Mouse (Mus musculus) erythroid progenitor cell, adult 5-6 weeks (primary cell): ENCODE data around the gene Mbtd1. TPM values are rescaled to one million over a fixed set of nuclear protein-coding genes. Genes with fewer than 3 reads are reported as not detected.

Experiments used
- ATAC-seq: replicated peaks from 2 replicates; pipeline ENCODE4 v1.8.0; 2016; ENCODE audit warnings: moderate number of reproducible peaks, mild to moderate bottlenecking, moderate TSS enrichment, inconsistent platforms; ENCODE audit not compliant: poor library complexity, low FRiP score, severe bottlenecking
- total RNA-seq, 2 experiments: library from RNA; stranded (forward) in 1 of 2; stranded (reverse) in 1 of 2; fragments of 150-400 nt in 1 of 2; fragments of 186-747, 209-891 nt in 1 of 2; gene quantifications; 2 replicates each; pipeline versions ENCODE4 v1.2.3 to v1.2.4; 2015 to 2017; ENCODE audit warnings: low replicate concordance in 2 of 2

Mbtd1 gene
- total RNA-seq, 2 experiments from 2014 or later, result 13.4 to 16.3 TPM

GRCm38 (mm10) chr11:93979502-93980049, 93.9 kb downstream of the Mbtd1 start:
- ATAC-seq, result no peak

- no peak for ATAC-seq
These were observed 99.0 kb downstream of the Mbtd1 start for GRCm38 (mm10) chr11:93984619-93985018.

GRCm38 (mm10) chr11:93985265-93985664, 99.6 kb downstream of the Mbtd1 start:
- no peak for ATAC-seq

- 0 out of 2 replicates have a peak, but pooled peaks have one; percentile 58 for ATAC-seq
These were observed 100.6 kb downstream of the Mbtd1 start for GRCm38 (mm10) chr11:93986298-93986697.

- no peak for ATAC-seq
These were observed 101.4 kb downstream of the Mbtd1 start for GRCm38 (mm10) chr11:93987026-93987425.

GRCm38 (mm10) chr11:93987625-93988327, 102.1 kb downstream of the Mbtd1 start:
- ATAC-seq, result no peak

GRCm38 (mm10) chr11:93988328-93989062, 102.8 kb downstream of the Mbtd1 start:
- no peak for ATAC-seq

- ATAC-seq, result no peak
These were observed 108.9 kb downstream of the Mbtd1 start for GRCm38 (mm10) chr11:93994531-93994930.

- ATAC-seq, result peak; percentile 86
These were observed 109.6 kb downstream of the Mbtd1 start for GRCm38 (mm10) chr11:93995111-93995719.

GRCm38 (mm10) chr11:93995720-93996305, 110.2 kb downstream of the Mbtd1 start, which contains the start of gene Spag9:
Gene Spag9 (plus strand): TSS chr11:93996091.
- peak; percentile 89 for ATAC-seq

Other genes starting within 250 kb of the Mbtd1 start
- gene Utp18, start 86 bp upstream of the Mbtd1 start, total RNA-seq (2015; ENCODE audit: low replicate concordance), result 8.4 and 17.3 TPM in 2 replicates
- gene Utp18, start 86 bp upstream of the Mbtd1 start, total RNA-seq (2017; ENCODE audit: low replicate concordance), result 14.0 and 17.4 TPM in 2 replicates
- gene Nme2, start 70.4 kb downstream of the Mbtd1 start, total RNA-seq (2015; ENCODE audit: low replicate concordance), result 34.8 and 35.7 TPM in 2 replicates
- gene Nme2, start 70.4 kb downstream of the Mbtd1 start, total RNA-seq (2017; ENCODE audit: low replicate concordance), result 9.6 and 10.1 TPM in 2 replicates
- gene Gm20390, start 82.4 kb downstream of the Mbtd1 start, total RNA-seq (2015; ENCODE audit: low replicate concordance), result 32.3 and 33.5 TPM in 2 replicates
- 5.0 TPM in 1 of 2 replicates, not detected in the other for gene Gm20390, start 82.4 kb downstream of the Mbtd1 start, total RNA-seq (2017; ENCODE audit: low replicate concordance)
- 11.3 and 17.7 TPM in 2 replicates for gene Nme1, start 82.7 kb downstream of the Mbtd1 start, total RNA-seq (2015; ENCODE audit: low replicate concordance)
- gene Nme1, start 82.7 kb downstream of the Mbtd1 start, total RNA-seq (2017; ENCODE audit: low replicate concordance), result 7.6 and 42.3 TPM in 2 replicates
- 28.5 and 50.7 TPM in 2 replicates for gene Spag9, start 110.2 kb downstream of the Mbtd1 start, total RNA-seq (2015; ENCODE audit: low replicate concordance)
- gene Spag9, start 110.2 kb downstream of the Mbtd1 start, total RNA-seq (2017; ENCODE audit: low replicate concordance), result 68.5 and 69.1 TPM in 2 replicates